Mouse (Mus musculus) lung, embryonic 15.5 days (tissue): Measurements from ENCODE around the gene Dlgap5. TPM values are rescaled to one million over a fixed set of nuclear protein-coding genes. Genes with fewer than 3 reads are reported as not detected.

Experiments used
- ATAC-seq: fragments of 200-750 bp; cut with Nextera tagmentation; 2 replicates; pipeline ENCODE4 v1.8.0; 2017; ENCODE audit warnings: moderate number of reproducible peaks, borderline replicate concordance; ENCODE audit not compliant: low FRiP score, low TSS enrichment; ENCODE audit errors: extremely low read depth
- H3K27ac ChIP-seq: fragments of 300-500 bp; sonication (generic); 2 replicates; pipeline ENCODE4 v1.5.1; 2015; ENCODE audit warnings: moderate library complexity, mild to moderate bottlenecking, inconsistent platforms
- H3K27me3 ChIP-seq: fragments of 300-500 bp; sonication (generic); 2 replicates; pipeline ENCODE4 v1.6.1; 2015; ENCODE audit warnings: inconsistent platforms
- H3K36me3 ChIP-seq: fragments of 300-500 bp; sonication (generic); 2 replicates; pipeline ENCODE4 v1.6.1; 2015; ENCODE audit warnings: inconsistent platforms
- H3K4me1 ChIP-seq: fragments of 300-500 bp; sonication (generic); 2 replicates; pipeline ENCODE4 v1.6.1; 2015; ENCODE audit warnings: inconsistent platforms
- H3K4me2 ChIP-seq: fragments of 300-500 bp; sonication (generic); 2 replicates; pipeline ENCODE4 v1.6.1; 2015; ENCODE audit warnings: inconsistent platforms, mild to moderate bottlenecking, moderate library complexity
- H3K4me3 ChIP-seq: fragments of 300-500 bp; sonication (generic); 2 replicates; pipeline ENCODE4 v1.5.1; 2015; ENCODE audit warnings: mild to moderate bottlenecking, inconsistent platforms
- H3K9ac ChIP-seq: fragments of 300-500 bp; sonication (generic); 2 replicates; pipeline ENCODE4 v1.6.1; 2015; ENCODE audit warnings: inconsistent platforms
- H3K9me3 ChIP-seq: fragments of 300-500 bp; sonication (generic); 2 replicates; pipeline ENCODE4 v1.6.1; 2016; ENCODE audit warnings: inconsistent platforms
- WGBS: fragments of 180-500 bp; shearing (Covaris S2); methylation state at CpG from one replicate; pipeline ENCODE4 v1.1.7; 2015; 5-methylcytosine and 5-hydroxymethylcytosine counted together
- polyA plus RNA-seq: library from polyadenylated mRNA; unstranded; fragments of >200 nt; fragmentation: Nextera tagmentation; extraction: Ambion mirVana; gene quantifications from 2 replicates; pipeline ENCODE4 v1.2.1, GENCODE M21; 2015

The Dlgap5 gene
- polyA plus RNA-seq, 1 experiment from 2014 or later = 52.8 TPM

DNA sequence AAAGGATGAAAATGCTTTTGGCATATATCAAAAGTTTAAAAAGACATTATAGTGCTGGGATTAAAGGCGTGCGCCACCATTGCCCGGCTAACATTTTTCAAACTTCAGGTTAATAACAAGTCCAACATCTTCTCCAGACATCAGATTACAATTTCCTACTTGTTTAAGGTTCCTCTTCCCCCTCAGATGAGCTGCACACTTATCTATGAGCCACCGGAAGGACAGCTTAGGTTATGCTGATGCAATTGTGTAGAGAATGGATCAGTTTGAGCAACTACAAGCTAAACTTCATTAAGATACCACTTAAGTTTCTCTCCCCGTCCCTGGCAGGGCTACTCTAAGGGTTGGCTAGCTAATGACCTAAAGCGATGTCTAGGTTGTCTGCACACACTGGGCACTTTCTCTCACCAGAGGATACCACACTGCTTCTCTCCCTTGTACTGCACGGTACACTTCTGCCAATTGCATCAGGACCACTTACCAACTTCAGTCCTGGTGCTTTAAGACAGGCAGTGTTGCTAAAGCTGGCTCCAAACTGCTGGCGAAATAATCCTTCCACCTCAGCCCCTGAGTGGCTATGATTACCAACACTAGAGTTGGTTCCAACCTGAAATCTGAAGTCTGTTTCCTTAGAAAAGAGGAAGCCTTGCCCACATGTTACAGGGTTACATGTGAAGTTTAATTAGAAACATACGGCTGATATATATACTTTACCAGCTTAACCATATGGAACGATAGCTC, 24.7 kb downstream of the Dlgap5 start:
- Histone ChIP-seq H3K27ac (no peak overlapping the region), H3K4me2 (no peak overlapping the region), H3K4me3 (no peak overlapping the region), H3K9ac (no peak overlapping the region), H3K9me3 (no peaks in the 10 kb centered on the region), H3K36me3 (peaks cover 91% of the 10 kb centered on the region), H3K4me1 (no peaks in the 10 kb centered on the region), H3K27me3 (no peaks in the 10 kb centered on the region)
- 94% methylated on average over 10 of the region's 10 CpGs for WGBS
- ATAC-seq = no peak

DNA sequence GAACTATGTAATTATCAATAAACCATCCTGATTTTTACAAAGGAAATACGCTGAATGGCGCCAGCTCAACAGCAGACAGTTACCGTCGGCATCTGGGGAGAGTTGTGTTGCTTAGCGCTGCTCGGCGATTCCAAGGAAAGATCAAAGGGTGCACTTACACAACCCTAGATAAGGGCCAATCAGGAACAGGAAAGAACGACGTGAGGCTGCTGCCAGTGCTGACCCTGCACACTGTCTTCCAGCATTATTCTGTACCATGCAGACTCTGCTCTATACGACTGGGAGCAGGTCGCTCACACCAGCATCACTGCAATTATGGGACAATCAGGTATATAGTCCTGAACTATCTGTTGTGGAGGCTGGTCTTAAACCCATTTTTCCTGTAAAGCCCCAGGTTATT, 32.1 kb downstream of the Dlgap5 start:
- no peak overlapping the region for H3K9ac ChIP-seq
- ATAC-seq = no peak
- no peaks in the 10 kb centered on the region for H3K4me1 ChIP-seq
- no peak overlapping the region for H3K27ac ChIP-seq
- no peak overlapping the region for H3K4me2 ChIP-seq
- 54% methylated on average over 11 of the region's 11 CpGs for WGBS
- no peaks in the 10 kb centered on the region for H3K27me3 ChIP-seq
- no peak overlapping the region for H3K4me3 ChIP-seq
- peaks cover 47% of the 10 kb centered on the region for H3K36me3 ChIP-seq
- H3K9me3 ChIP-seq = no peaks in the 10 kb centered on the region

DNA sequence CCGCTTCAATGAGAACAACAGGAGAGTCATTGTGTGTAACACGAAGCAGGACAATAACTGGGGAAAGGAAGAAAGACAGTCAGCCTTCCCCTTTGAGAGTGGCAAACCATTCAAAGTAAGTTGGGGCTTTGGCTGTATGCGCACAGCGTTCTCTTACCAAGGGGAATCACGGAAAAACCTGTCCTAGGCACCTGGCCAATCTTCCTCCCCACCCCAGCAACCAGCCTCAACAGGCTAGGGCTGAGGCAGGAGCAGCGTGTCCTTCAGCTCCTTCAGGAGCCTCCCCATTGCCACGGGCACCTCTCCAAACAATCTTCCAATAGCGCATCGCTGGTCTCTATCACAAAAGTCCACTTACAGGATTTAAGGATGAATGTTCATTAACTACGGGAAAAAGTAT, 33.6 kb downstream of the Dlgap5 start:
- Histone ChIP-seq H3K27me3 (no peaks in the 10 kb centered on the region), H3K27ac (no peak overlapping the region), H3K9ac (no peak overlapping the region), H3K36me3 (peaks cover 32% of the 10 kb centered on the region), H3K4me2 (no peak overlapping the region), H3K4me1 (no peaks in the 10 kb centered on the region), H3K4me3 (no peak overlapping the region), H3K9me3 (no peaks in the 10 kb centered on the region)
- ATAC-seq = no peak
- WGBS = 86% methylated on average over 10 of the region's 10 CpGs

DNA sequence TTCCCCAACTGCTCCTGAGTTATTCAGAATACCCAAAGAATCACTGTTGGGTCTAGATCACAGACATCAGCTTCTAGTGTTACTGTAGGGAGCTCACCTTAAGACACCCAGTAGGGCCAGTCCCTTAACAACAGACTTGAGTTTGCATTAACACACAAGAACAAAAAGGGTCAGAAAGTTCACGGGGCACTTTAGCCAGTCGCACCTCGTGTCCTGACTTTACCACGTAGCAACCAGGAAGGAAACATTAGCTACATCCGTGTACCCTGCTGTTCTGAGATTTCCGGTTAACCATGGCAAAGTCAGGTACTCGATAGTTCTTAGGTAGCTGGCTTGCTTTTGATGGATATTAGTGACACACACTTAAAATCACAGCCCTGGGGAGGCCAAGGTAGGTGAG, 34.3 kb downstream of the Dlgap5 start:
- H3K9ac ChIP-seq = no peak overlapping the region
- H3K27ac ChIP-seq = no peak overlapping the region
- H3K4me2 ChIP-seq = no peak overlapping the region
- no peaks in the 10 kb centered on the region for H3K27me3 ChIP-seq
- ATAC-seq = no peak
- peaks cover 26% of the 10 kb centered on the region for H3K36me3 ChIP-seq
- no peaks in the 10 kb centered on the region for H3K9me3 ChIP-seq
- 77% methylated on average over 7 of the region's 7 CpGs for WGBS
- no peak overlapping the region for H3K4me3 ChIP-seq
- no peaks in the 10 kb centered on the region for H3K4me1 ChIP-seq

DNA sequence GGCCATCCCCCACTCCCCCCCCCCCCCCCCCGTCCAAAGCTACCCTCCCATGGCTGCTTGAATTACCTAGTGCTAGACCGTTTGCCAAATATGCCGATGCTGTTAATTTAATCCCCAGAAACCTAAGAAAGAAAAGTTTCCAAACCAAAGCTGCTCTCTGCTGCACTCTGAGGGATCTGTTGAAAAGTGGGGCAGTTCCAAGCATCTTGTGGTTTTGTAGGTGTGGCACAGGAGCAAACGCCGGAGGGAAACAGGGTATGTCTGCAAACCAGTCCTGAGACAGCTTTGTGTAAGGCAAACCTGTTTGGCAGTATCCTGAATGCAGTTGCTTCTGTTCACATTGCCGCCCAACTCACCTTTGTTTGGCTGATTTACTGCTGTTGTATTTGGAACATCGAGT, 39.9 kb downstream of the Dlgap5 start:
- Histone ChIP-seq H3K27ac (no peak overlapping the region), H3K4me1 (peaks cover 13% of the 10 kb centered on the region), H3K9me3 (no peaks in the 10 kb centered on the region), H3K4me2 (no peak overlapping the region), H3K27me3 (peaks cover 12% of the 10 kb centered on the region), H3K4me3 (no peak overlapping the region), H3K9ac (no peak overlapping the region), H3K36me3 (no peaks in the 10 kb centered on the region)
- WGBS = 79% methylated on average over 7 of the region's 7 CpGs
- no peak for ATAC-seq

DNA sequence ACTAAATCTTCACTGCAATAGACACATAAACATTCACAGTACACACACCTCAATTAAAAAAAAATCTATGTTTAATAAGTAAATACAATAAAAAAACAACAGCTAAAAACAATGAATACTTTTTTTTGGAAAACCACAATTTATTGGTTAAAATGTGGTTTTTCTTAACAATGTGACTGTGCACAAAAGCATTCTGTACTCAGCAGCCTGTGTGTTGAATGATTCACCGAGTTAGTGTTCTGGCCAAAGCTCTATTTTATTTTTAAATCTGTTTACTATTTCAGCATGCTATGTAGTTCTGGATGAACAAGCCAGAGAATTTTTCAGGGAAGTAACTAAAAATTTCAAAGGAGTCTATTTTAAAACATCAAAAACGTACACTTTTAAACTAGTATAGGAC, 41.7 kb downstream of the Dlgap5 start:
- Histone ChIP-seq H3K27me3 (peaks cover 19% of the 10 kb centered on the region), H3K36me3 (no peaks in the 10 kb centered on the region), H3K4me2 (no peak overlapping the region), H3K9ac (no peak overlapping the region), H3K4me3 (no peak overlapping the region), H3K27ac (no peak overlapping the region), H3K9me3 (no peaks in the 10 kb centered on the region), H3K4me1 (peaks cover 20% of the 10 kb centered on the region)
- no peak for ATAC-seq
- 62% methylated on average over 2 of the region's 2 CpGs for WGBS

DNA sequence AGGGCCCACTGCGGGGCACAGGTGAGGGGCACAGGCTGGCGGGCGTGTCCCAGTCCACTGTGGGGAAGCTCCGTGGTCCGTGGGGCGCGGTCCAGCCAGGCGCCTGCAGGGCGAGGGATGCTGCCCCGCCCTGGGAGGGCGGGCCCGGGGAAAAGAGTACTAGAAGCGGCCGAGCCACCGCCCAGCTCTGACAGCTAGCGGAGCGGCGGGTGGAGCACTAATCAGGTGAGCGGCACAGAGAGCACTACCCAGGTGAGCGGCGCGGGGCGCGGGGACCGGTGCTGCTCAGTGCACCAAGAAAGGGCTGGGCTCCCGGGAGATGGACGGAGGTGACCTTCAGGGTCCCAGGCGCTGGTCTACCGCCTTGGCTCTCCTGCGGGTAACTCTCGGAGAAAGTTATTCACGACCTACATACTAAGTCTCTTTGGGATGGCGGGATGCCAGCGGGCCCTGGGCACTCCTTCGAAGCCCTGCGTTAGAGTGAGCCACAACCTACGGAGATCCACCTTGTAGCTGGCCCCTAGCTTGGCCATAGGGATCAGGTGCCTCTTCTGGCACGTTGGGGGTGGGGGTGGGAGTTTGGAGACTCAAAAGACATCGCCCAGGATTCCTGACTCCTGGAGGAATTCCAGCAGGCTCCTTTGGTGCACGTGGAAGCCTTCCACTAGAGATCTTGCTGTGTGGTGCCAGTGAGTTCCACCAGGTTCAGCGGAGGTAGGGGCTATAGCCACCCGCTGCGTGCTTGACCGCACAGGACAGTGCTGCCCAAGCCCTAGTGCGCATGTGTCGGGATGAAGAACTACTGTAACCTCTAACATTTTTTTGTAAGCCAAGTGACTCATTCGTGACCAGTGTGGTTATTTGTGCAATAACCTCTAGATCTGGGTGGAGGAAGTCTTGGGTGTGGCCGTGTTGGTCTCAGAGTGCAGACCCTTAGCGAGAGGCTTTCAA, 44.2 kb downstream of the Dlgap5 start:
- WGBS = 12% methylated on average over 49 of the region's 49 CpGs
- H3K4me1 ChIP-seq = peaks cover 21% of the 10 kb centered on the region
- H3K9ac ChIP-seq = peak overlapping the region; percentile 25; the same call in 1 of the 2 replicates
- no peaks in the 10 kb centered on the region for H3K9me3 ChIP-seq
- H3K27ac ChIP-seq = no peak overlapping the region
- H3K27me3 ChIP-seq = peaks cover 19% of the 10 kb centered on the region
- H3K36me3 ChIP-seq = no peaks in the 10 kb centered on the region
- peak; percentile 80 for ATAC-seq
- peak overlapping the region; percentile 60 for H3K4me2 ChIP-seq
- H3K4me3 ChIP-seq = peak overlapping the region; percentile 24

DNA sequence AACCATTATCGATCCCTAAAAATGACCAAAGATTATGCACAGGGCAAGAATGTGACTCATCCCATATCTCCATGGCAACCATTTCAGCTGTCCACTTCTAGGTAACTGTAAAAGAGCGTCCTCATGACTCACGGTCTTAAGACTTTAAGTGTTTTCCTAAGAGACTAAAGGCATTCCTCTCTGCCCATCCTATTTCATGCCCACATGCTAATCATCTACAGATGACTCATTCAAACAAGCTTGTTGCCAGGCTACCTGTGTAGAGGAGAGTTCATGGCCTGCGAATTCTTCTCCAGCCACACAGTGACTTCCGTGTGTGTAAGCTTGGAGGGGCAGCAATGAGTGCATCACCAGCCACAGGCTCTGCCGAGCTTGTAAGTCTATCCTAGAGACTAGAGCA, 46.5 kb downstream of the Dlgap5 start:
- H3K27ac ChIP-seq = no peak overlapping the region
- H3K27me3 ChIP-seq = peaks cover 19% of the 10 kb centered on the region
- WGBS = 49% methylated on average over 6 of the region's 6 CpGs
- no peak overlapping the region for H3K4me3 ChIP-seq
- ATAC-seq = no peak
- no peaks in the 10 kb centered on the region for H3K9me3 ChIP-seq
- H3K4me2 ChIP-seq = no peak overlapping the region
- no peaks in the 10 kb centered on the region for H3K36me3 ChIP-seq
- no peak overlapping the region for H3K9ac ChIP-seq
- peaks cover 28% of the 10 kb centered on the region for H3K4me1 ChIP-seq

DNA sequence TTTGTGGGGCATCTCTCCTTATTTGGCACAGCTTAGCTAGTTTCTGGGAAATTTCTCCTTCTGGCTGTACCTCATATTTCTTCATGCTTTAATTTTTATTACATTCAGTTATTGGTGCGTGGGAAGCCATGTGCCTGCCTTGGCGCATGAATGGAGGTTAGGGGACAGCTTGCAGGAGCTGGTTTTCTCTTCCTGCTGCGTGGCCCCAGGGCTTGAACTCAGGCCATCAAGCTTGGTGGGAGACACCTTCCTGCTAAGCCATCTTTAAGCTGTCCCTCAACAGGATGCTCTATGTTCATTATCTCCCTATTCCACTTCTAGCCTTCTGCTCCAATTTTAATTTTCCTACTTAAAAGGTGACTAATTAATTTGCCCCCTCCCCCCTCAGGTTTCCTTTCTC, 47.4 kb downstream of the Dlgap5 start:
- Histone ChIP-seq H3K4me1 (peaks cover 28% of the 10 kb centered on the region), H3K9ac (no peak overlapping the region), H3K4me3 (no peak overlapping the region), H3K27ac (no peak overlapping the region), H3K36me3 (no peaks in the 10 kb centered on the region), H3K27me3 (peaks cover 19% of the 10 kb centered on the region), H3K9me3 (no peaks in the 10 kb centered on the region), H3K4me2 (no peak overlapping the region)
- ATAC-seq = no peak
- 83% methylated on average over 3 of the region's 3 CpGs for WGBS

DNA sequence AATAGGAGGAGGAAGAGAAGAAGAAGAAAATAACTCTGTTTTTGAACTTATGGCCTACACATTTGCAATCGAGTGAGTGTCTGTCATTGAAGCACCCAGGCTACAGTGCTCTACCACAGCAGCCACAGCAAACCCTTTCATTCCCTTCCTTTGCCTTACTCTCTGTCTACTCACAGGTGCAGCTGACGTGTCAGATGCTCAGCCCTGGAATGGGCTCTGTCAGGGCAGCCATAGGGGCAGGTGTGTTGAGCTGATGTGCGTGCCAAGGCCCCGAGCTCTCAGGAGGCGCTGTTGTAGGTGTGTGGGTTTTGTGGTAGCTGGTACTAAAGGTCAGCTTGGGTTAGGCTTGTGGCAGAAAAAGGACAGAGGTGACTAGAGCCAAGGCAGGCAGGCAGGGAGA, 48.5 kb downstream of the Dlgap5 start:
- 89% methylated on average over 5 of the region's 5 CpGs for WGBS
- no peak overlapping the region for H3K4me2 ChIP-seq
- H3K4me1 ChIP-seq = peaks cover 36% of the 10 kb centered on the region
- H3K9me3 ChIP-seq = no peaks in the 10 kb centered on the region
- H3K9ac ChIP-seq = no peak overlapping the region
- H3K4me3 ChIP-seq = no peak overlapping the region
- peaks cover 19% of the 10 kb centered on the region for H3K27me3 ChIP-seq
- ATAC-seq = no peak
- no peak overlapping the region for H3K27ac ChIP-seq
- H3K36me3 ChIP-seq = no peaks in the 10 kb centered on the region

DNA sequence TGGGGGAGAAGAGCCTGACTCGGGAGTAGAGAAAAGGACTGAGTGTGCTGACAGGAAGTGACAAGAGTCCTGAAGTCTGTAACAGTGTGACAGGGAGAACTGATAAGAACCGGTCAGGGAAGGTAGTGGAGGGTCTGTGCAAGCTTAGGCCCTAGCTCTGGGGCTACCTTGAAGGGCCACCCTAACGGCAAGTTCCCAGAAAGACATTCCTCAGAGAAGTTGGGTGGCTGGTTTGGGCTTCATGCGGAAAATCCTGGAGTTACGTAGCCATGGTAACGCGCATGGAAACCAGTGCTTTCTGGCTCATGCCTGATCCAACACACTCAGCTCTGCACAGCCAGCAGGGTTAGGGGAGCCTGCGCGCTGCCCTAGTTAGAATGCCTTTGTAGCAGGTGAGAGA, 50.7 kb downstream of the Dlgap5 start, which contains the start of gene Lgals3:
TSS of gene Lgals3 (plus strand) at position 291 of the 400 bp plus-strand sequence.
- peak; percentile 77 for ATAC-seq
- H3K36me3 ChIP-seq = no peaks in the 10 kb centered on the region
- WGBS = 30% methylated on average over 9 of the region's 9 CpGs

DNA sequence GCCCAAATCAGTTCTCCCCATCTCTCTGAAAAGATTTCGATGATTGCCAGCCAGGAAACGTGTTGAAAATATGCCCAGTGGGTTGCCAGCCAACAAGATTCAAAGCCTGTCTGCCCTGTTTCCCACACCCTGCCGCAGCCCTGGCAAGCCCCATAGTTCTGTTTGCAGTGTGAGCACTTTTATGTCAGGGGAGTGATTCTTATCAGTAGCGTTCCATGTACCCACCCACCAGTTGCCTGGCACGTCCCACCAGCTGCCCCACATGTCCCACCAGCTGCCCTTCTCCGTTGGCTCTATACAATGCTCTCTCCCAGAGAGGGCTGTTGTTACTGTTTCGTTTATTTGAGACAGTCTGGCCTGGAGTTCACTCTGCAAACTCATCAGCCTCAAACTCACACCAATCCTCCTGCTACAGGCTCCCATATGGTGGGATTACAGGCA, 51.3 kb downstream of the Dlgap5 start:
- Histone ChIP-seq H3K27me3 (no peaks in the 10 kb centered on the region), H3K36me3 (no peaks in the 10 kb centered on the region), H3K27ac (peak overlapping the region; percentile 88), H3K4me1 (peaks cover 19% of the 10 kb centered on the region), H3K4me3 (no peak overlapping the region), H3K9me3 (no peaks in the 10 kb centered on the region), H3K9ac (no peak overlapping the region), H3K4me2 (peak overlapping the region; percentile 29)
- 29% methylated on average over 7 of the region's 7 CpGs for WGBS
- ATAC-seq = peak; percentile 78

More for the DNA sequence above, 50.7 kb downstream of the Dlgap5 start, which contains the start of gene Lgals3:
- Histone ChIP-seq H3K4me2 (peak within 1 kb of the TSS; percentile 29), H3K27ac (peak within 1 kb of the TSS; percentile 88), H3K4me1 (peaks cover 22% of the 10 kb centered on the region), H3K4me3 (no peak within 1 kb of the TSS), H3K9ac (no peak within 1 kb of the TSS), H3K9me3 (no peaks in the 10 kb centered on the region), H3K27me3 (no peaks in the 10 kb centered on the region)
